Mouse (Mus musculus): ENCODE measurements around the gene Cyp46a1.

DNA sequence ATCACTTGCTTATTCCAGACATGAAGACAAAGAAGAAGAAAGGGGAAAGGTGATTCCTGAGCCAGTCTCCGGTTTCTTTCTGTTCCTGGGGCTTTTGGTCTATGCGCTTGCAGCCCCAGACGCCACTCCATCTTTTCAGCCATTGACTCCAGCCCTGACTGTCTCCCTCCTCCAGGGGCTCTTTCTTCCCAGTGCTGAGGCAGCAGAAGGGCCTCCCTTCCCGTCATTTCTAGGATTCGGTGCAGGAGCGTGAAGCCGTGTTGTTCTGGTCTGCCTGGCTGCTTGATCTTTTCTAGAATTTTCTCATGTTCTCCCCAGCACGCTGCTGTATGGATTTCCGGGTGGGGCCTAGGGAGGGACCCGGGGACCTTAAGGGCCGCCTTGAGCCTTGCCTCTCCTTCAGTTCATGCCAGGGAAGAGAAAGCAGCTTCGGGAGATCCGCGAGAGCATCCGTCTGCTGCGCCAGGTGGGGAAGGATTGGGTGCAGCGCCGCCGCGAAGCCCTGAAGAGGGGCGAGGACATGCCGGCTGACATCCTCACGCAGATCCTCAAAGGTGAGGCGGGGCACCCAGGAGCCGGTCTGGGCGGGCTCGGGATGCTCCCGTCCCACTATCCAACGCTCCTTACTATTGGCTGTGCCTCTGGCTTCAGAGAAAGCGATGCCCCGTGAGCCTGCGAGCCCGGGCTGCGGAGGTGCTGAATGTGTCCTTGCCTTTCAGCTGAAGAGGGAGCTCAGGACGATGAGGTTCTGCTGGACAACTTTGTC, 18.4 kb downstream of the Cyp46a1 start:
- TF ChIP-seq CTCF (IDR thresholded peaks at IDR 0.05; ENCODE audit: extremely low read depth, insufficient read depth, low read length) (no peak), POLR2A (IDR thresholded peaks at IDR 0.05; ENCODE audit: extremely low read depth, insufficient read depth, low read length) (no peak)

Measured in cortical plate, adult 2 months (tissue).